Mouse (Mus musculus) left cerebral cortex, adult 8-10 months (tissue): ENCODE data around the gene Tfcp2l1. TPM values are rescaled to one million over a fixed set of nuclear protein-coding genes. Genes with fewer than 3 reads are reported as not detected.

Experiments used
- DNase-seq, 2 experiments: peaks; one replicate each; pipeline ENCODE4 v3.0.0; 2022; ENCODE audit warnings: low spot score in 2 of 2
- total RNA-seq, 4 experiments: library from RNA; stranded (reverse); gene quantifications; 2 replicates each; pipeline ENCODE4 v1.2.4; 2022

Gene Tfcp2l1
- total RNA-seq, 4 experiments from 2014 or later, result 3.2 to 3.8 (median 3.5) TPM

GRCm38 (mm10) chr1:118728796-118729195 lies 101.1 kb downstream of the Tfcp2l1 start:
- DNase-seq, result no peak

Other genes starting within 250 kb of the Tfcp2l1 start
- gene Clasp1, start 238.9 kb upstream of the Tfcp2l1 start, total RNA-seq, result 100 to 1,000 TPM; 104 to 124 (median 113) TPM